Mouse (Mus musculus) layer of hippocampus, adult 9-11 months (tissue): Measurements from ENCODE around the gene Pagr1b.
A peak's percentile ranks its signal among the peaks of the same experiment; 100 is the strongest.

Experiments
- DNase-seq: peaks from one replicate; pipeline ENCODE4 v3.0.0; 2022

Pagr1b gene

GRCm38 (mm10) chr7:126988816-126989215 lies 27.5 kb downstream of the Pagr1b start:
- DNase-seq = no peak

GRCm38 (mm10) chr7:126986319-126986718 lies 30.0 kb downstream of the Pagr1b start:
- peak; percentile 39 for DNase-seq

DNA sequence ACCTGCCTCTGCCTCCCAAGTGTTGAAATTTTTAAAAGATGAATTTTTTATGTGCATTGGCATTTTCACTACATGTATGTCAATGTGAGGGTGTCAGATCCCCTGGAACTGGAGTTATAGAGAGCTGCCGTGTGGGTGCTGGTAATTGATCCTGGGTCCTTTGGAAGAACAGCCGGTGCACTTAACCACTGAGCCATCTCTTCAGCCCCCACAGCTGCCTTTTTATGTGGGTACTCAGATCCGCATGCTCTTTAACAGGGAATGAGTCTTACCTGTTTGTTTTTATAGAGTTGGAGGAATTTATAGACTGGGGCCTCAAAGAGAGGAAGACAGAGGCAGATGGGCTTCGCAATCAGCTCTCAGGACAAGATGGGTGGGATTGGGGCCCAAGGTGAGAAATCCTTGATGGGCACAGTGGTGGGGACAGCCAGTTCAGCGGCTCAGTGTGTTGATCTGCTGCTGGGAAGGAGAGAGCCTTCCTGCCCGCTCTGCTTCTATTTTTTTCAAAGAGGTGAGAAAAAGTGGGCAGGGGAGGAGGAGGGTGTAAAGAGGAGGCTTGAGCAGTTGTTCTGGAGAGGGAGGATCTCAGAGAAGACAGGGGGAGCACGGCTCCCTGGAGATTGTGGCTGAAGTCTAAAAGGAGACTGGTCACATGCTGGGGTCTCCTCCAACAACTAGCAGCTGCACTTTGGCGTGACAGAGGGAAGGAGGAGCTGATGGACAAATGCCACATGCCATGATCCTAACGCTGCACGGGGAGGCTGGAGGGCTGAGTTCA lies 31.4 kb downstream of the Pagr1b start:
- DNase-seq = no peak

DNA sequence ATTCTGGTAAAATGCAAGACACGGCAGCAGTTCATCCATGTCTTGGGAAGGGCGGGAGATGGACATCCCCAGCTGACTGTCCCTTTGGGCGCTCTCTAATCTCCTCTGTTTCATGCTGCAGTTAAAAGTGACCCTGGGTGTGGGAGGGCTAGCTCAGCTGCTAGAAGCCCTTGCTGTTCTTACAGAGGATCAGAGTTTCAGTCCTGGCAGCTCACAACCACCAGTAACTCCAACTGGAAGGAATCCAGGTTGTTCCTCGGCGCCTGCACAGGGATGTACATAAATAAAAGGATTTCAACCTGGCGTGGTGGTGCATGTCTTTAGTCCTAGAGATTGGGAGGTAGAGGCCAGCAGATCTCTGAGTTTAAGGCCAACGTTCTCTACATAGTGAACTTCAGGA lies 33.2 kb downstream of the Pagr1b start:
- DNase-seq = no peak

GRCm38 (mm10) chr7:126982054-126982453 lies 34.2 kb downstream of the Pagr1b start:
- DNase-seq = no peak

- no peak for DNase-seq
These were observed 34.7 kb downstream of the Pagr1b start for GRCm38 (mm10) chr7:126981601-126982000.

DNA sequence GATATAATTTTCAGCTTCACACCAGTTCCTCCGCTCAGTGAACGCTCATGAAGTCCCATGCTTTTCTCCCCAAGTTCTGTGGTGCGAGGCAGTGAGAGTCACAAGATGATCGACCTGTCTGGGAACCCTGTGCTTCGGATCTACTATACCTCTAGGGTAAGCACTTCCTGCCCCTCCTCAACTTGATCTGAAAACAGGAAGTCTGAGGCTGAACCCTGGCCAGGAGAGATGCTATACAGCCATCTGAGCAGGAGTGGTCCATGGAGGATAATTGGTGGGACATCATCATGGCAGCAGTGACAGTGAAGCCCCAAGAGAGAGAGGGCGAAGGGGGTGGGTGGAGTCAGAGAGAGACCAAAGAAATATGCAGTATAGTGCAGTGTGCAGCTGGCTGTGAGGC lies 37.4 kb downstream of the Pagr1b start:
- no peak for DNase-seq

- DNase-seq = no peak
These were observed 39.3 kb downstream of the Pagr1b start for GRCm38 (mm10) chr7:126976878-126977459.

DNA sequence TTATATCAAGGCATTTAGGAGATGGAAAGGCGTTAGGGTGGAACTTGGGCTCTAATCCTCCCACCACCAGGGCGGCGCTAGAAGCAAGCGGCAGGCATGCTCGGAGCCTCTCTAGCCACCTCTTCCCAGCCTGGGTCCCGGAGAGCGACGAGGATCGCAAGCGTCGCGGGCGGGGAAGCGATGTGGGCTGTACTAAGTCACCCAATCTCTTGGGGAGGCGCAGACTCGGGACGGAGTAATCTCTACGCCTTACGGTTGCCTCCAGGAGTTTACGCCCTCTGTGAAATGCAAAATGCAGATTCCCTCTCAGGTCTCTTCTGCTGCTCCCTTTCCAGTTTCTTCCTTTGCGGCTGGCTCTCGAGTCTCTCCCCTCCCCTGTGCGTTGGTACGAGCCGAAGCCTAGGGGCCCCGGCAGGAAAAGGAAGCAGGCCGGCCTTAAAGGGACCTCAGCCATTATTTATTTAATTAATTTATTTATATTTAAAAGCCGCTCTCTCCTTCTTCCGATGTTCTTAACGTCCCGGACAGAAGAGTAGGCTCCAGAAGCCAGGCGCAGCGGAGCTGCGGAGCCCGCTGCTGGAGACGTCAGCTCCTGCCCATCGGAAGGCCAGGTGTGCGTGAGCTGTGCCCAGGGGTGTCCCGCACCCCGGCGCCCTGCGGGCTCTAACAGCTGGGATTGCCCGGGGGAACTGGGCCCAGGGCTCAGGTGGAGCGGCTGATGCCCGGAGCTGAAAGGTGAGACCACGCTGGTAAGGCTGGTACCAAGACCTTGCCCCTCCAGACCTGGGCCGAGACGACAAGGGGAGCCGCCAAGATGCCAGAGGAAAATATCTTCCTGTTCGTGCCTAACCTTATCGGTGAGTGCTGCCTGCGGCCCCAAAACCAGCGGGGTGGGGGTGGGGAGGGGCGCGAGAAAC lies 40.1 kb downstream of the Pagr1b start, which contains the start of gene Cdiptos:
Cdiptos (minus strand) TSS at position 149 of the 917 bp plus-strand sequence.
- peak; percentile 96 for DNase-seq

DNA sequence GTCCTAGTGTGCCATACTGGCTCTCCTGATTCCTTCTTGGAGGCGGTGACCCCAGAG lies 40.6 kb downstream of the Pagr1b start, which contains the start of gene Cdipt:
Cdipt (plus strand) TSS at position 22 of the 57 bp plus-strand sequence.
- DNase-seq = no peak

- DNase-seq = no peak
These were observed 40.8 kb downstream of the Pagr1b start for GRCm38 (mm10) chr7:126975493-126975892.

DNA sequence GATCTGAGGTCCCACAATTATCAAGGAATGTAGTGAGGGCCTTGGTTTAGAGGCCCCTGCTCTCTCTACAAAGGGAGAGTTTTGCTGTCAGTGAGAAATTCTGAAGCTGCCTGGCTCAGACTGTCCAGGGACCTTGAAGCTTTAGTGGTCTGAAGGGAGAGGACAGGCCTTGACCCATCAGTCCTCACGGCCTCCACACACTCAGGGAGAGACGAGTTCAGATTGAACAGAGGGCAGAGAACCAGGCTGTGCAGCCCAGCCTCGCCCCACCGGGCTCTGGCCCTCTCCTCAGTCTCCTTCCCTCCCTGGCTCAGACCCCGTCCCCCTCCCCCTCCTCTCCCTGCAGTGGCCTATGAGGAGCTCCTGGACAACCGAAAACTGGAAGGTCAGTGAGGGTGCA lies 48.9 kb downstream of the Pagr1b start:
- DNase-seq = no peak

DNA sequence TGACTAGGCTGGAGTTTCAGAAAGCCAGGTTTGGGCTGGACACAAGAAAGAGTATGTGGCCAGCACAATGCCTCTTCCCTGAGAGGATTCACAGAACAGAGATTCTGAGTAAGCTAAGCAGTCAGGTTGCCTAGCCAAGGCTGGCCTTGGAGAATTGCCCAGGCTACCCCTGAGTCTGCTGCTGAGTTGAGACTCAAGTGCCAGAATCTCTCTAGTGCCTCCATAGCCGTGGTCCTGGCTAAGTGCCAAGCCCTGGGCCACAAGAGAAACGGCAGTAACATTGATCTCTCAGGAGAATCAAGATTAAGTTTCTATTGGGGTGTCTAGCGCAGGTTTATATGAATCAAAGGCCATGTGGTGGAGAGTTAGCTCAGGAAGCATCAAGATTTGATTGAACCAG lies 50.7 kb downstream of the Pagr1b start:
- DNase-seq = no peak

- no peak for DNase-seq
These were observed 52.6 kb downstream of the Pagr1b start for GRCm38 (mm10) chr7:126963548-126964286.

- DNase-seq = no peak
These were observed 54.3 kb downstream of the Pagr1b start for GRCm38 (mm10) chr7:126961965-126962364.

- DNase-seq = peak; percentile 78
These were observed 55.2 kb downstream of the Pagr1b start for GRCm38 (mm10) chr7:126961095-126961494.

DNA sequence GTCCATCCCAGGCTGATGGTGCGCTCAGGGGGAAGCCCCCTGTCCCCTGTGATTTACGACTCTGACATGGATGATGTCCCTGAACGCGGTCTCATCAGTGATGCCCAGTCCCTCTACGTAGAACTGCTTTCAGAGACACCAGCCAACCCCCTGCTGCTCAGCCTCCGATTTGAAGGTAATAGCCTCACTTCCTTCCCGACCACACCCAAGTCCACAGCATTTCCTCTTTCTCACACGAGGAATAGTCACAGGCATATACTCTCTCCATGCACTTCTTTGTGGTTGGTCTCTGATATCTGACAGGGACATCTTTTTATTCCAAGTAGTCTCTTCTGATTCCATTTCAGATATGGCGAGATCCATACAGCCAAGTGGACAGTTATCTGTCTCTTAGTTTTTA lies 56.5 kb downstream of the Pagr1b start:
- no peak for DNase-seq

DNA sequence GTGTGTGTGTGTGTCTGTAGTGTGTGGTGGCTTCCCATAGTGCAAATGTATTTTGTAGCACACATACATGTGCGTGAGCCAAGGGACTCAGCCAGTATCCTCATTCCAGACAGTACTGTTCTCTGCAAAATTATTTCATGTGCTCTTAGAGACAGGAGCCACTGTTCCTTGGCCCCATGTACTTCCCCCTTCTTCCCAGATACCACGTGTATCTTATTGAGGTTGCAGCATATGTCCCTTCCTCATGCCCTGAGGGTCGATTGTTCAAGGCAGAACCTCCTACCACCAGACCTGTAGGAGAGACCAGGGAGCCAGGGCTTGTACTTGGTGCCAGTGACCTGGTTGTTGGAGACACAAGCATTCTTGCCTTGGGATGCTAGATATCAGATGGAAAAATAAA lies 61.2 kb downstream of the Pagr1b start:
- no peak for DNase-seq

- DNase-seq = no peak
These were observed 63.6 kb downstream of the Pagr1b start for GRCm38 (mm10) chr7:126952646-126953045.

- DNase-seq = no peak
These were observed 64.5 kb downstream of the Pagr1b start for GRCm38 (mm10) chr7:126951741-126952140.
